Mouse (Mus musculus): ENCODE measurements around the gene Esyt2. TPM values are rescaled to one million over a fixed set of nuclear protein-coding genes. Genes with fewer than 3 reads are reported as not detected.

The Esyt2 gene
- 12.5 TPM for polyA plus RNA-seq (2015; fragmentation: Illumina TruSeq; extraction: RNeasy Lipid Tissue Mini Kit (QIAGEN cat#74804); ENCODE audit: insufficient read depth, low read depth, low replicate concordance)

DNA sequence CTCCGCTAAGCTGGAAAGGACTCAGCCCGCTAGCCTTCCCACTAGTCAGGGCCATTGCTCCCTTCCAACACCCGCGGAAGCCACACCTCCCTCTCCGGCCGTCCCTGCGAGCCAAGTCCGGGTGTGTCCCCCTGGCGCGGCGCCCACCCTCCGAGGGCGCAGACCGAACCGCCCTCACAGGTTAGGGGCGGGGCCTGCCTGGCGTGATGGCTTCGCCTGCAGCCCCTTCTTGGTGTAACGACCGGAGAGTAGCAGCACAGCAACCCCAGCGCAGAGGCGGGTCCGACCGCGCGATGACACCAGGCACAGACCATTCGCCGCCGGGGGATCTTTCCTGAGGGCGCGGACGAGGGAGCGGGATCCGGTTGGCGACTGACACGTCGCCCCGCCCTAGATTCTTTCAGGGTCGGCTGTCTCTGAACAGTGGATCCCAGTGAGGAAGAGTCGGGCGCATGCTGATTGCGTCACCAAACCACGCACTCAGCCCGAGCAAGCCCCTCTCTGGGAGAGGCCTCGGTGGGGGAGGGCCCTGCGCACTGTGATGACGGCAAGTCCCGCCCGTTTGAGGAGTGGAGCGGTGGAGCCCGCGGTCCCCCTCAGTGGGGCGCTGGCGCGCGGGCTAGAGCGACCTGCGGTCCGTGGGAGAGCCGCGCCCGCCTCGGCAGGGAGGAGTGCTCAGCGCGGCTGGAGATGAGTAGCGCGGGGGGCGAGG, at the start of gene Esyt2:
Gene Esyt2 (plus strand): TSS at position 544 of the 712 bp plus-strand sequence.

DNA sequence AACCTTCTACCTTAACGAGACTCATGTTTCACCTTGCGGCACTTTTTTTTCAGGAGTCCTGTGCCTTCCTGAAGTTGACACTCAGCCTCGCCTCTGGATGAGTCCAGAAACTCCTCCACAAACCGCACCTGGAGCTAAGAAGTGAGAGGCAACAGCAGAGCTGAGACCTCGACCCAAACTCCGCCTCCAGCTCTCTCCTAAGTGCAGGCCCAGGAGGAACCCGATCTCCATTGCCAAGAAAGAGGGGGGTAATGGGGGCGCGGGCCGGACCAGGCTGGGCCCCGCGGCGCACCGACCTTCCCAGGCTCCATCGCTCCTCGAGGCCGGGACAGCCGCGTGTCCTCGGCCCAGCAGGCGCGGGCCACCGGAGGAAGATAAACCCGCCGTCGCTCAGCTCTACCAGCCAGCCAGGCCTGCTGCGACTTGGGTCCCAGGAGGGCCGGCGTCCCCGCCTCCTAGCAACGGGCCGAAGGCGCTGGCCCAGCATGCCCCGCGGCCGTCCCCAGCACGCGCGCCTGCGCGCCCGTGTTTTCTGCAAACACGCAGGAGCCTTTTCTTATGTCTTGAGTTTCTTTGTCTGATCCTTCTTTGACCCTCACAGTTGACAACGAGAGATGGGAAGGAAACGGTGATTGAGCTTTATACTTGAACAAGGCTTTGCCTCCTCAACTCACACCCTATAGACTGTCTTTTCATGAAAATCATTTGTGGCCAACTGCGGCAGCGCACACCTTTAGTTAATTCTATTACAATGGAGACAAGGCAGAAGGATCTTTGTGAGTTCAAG, 18.2 kb upstream of the Esyt2 start, which contains the start of gene Wdr60:
Gene Wdr60 (minus strand): TSS at position 468 of the 787 bp plus-strand sequence.

DNA sequence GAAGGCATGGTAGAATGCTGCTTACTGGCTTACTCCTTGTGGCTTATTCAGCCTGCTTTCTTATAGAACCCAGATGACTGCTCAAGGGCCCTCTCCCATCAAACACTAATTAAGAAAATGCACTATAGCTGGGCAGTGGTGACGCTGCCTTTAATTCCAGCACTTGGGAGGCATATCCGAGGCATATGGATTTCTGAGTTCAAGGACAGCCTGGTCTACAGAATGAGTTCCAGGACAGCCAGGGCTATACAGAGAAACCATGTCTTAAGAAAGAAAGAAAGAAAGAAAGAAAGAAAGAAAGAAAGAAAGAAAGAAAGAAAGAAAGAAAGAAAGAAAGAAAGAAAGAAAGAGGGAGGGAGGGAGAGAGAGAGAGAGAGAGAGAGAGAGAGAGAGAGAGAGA, 5.9 kb upstream of the Esyt2 start, which contains the start of gene Gm11027:
Gene Gm11027 (plus strand): TSS at position 301 of the 400 bp plus-strand sequence.

DNA sequence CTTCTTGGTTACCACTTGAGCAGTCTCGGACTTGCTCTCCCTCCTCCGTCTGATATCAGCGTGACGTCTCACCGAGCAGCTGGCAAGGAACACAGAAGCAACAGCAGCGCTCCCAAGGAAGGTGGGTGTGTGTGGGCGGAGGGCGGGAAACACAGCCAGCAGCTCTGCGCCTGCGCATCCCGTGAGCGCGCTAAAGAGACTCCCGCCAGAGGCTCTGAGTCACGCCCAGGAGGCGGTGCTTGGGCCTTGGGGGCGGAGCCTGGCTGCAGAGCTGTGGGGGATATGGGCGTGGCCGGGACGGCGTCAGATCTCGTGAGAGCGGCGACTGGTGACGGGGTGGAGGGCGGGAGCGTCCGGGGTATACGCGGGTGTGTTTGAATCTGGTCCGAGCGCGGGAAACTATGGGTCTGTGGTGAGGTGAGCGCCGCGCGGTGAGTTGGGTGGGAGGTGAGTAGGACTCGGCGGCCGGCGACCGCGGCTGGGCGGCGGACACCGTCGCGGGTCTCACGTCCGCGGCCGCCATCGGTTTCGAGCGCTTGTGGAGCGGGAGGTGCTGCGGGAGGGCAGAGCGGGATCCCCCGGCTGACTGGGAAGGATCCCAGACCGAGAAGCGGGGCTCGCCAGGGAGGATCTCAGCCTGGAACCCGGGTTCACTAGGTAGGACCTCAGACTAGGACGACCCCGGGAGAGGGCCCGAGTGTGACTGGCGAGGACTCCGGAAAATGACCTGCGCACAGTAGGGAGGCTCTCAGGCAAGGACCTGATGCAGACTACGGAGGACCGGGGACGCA, 124.2 kb downstream of the Esyt2 start, which contains the start of gene Ncapg2:
Gene Ncapg2 (plus strand): TSS at position 358 of the 791 bp plus-strand sequence.

Other genes starting within 250 kb of the Esyt2 start
- 7.2 TPM for gene Zfp386, start 233.5 kb upstream of the Esyt2 start, polyA plus RNA-seq (2015; fragmentation: Illumina TruSeq; extraction: RNeasy Lipid Tissue Mini Kit (QIAGEN cat#74804); ENCODE audit: insufficient read depth, low read depth, low replicate concordance)
- gene Vipr2, start 203.5 kb upstream of the Esyt2 start, polyA plus RNA-seq (2015; fragmentation: Illumina TruSeq; extraction: RNeasy Lipid Tissue Mini Kit (QIAGEN cat#74804); ENCODE audit: insufficient read depth, low read depth, low replicate concordance) = 3.8 TPM
- gene Wdr60, start 18.2 kb upstream of the Esyt2 start, polyA plus RNA-seq (2015; fragmentation: Illumina TruSeq; extraction: RNeasy Lipid Tissue Mini Kit (QIAGEN cat#74804); ENCODE audit: insufficient read depth, low read depth, low replicate concordance) = 2.4 TPM
- not detected for gene Gm11027, start 5.8 kb upstream of the Esyt2 start, polyA plus RNA-seq (2015; fragmentation: Illumina TruSeq; extraction: RNeasy Lipid Tissue Mini Kit (QIAGEN cat#74804); ENCODE audit: insufficient read depth, low read depth, low replicate concordance)
- gene Ncapg2, start 124.2 kb downstream of the Esyt2 start, polyA plus RNA-seq (2015; fragmentation: Illumina TruSeq; extraction: RNeasy Lipid Tissue Mini Kit (QIAGEN cat#74804); ENCODE audit: insufficient read depth, low read depth, low replicate concordance) = 1.1 TPM
- 15.5 TPM for gene Ptprn2, start 204.5 kb downstream of the Esyt2 start, polyA plus RNA-seq (2015; fragmentation: Illumina TruSeq; extraction: RNeasy Lipid Tissue Mini Kit (QIAGEN cat#74804); ENCODE audit: insufficient read depth, low read depth, low replicate concordance)